Mouse (Mus musculus): ENCODE results near the gene Hcn2. TPM values are rescaled to one million over a fixed set of nuclear protein-coding genes. Genes with fewer than 3 reads are reported as not detected.

Gene Hcn2
- polyA plus RNA-seq, 1 experiment from 2014 or later: 0.05 TPM

- Histone ChIP-seq H3K27ac (replicated peaks) (0 out of 2 replicates have a peak overlapping the region, but pooled peaks have one; percentile 13), H3K4me1 (peaks cover 48% of the 10 kb centered on the region), H3K4me3 (0 out of 2 replicates have a peak overlapping the region, but pooled peaks have one; percentile 5), H3K27me3 (ENCODE audit: low read depth, poor library complexity, severe bottlenecking) (peaks cover 71% of the 10 kb centered on the region), H3K36me3 (no peaks in the 10 kb centered on the region), H3K9me3 (replicated peaks) (peaks cover 7% of the 10 kb centered on the region)
- WGBS: 28% methylated on average over 15 of the region's 15 CpGs
- no peak for DNase-seq (ENCODE audit: low spot score)
These were observed 61.6 kb downstream of the Hcn2 start for GRCm38 (mm10) chr10:79778006-79778405.

GRCm38 (mm10) chr10:79779193-79779592, 62.8 kb downstream of the Hcn2 start:
- Histone ChIP-seq H3K27ac (replicated peaks) (no peak overlapping the region), H3K27me3 (ENCODE audit: low read depth, poor library complexity, severe bottlenecking) (peaks cover 80% of the 10 kb centered on the region)

GRCm38 (mm10) chr10:79779784-79780663, 63.6 kb downstream of the Hcn2 start:
- H3K27me3 ChIP-seq (ENCODE audit: low read depth, poor library complexity, severe bottlenecking): peaks cover 88% of the 10 kb centered on the region
- DNase-seq (ENCODE audit: low spot score): peak; percentile 97
- WGBS: 2% methylated on average over 55 of the region's 55 CpGs
- H3K36me3 ChIP-seq: no peaks in the 10 kb centered on the region
- H3K4me3 ChIP-seq: peak overlapping the region; percentile 56
- H3K4me1 ChIP-seq: peaks cover 51% of the 10 kb centered on the region
- H3K9me3 ChIP-seq (replicated peaks): peaks cover 5% of the 10 kb centered on the region
- peak overlapping the region; percentile 46; the same call in 1 of the 2 replicates for H3K27ac ChIP-seq (replicated peaks)

More at GRCm38 (mm10) chr10:79779193-79779592, 62.8 kb downstream of the Hcn2 start:
- H3K36me3 ChIP-seq: no peaks in the 10 kb centered on the region
- peaks cover 48% of the 10 kb centered on the region for H3K4me1 ChIP-seq
- peaks cover 7% of the 10 kb centered on the region for H3K9me3 ChIP-seq (replicated peaks)
- DNase-seq (ENCODE audit: low spot score): no peak
- H3K4me3 ChIP-seq: peak overlapping the region; percentile 56; the same call in 1 of the 2 replicates
- WGBS: 19% methylated on average over 2 of the region's 2 CpGs

- H3K4me1 ChIP-seq: peaks cover 51% of the 10 kb centered on the region
- under 1% methylated on average over 13 of the region's 13 CpGs for WGBS
- peak overlapping the region; percentile 56 for H3K4me3 ChIP-seq
- no peaks in the 10 kb centered on the region for H3K36me3 ChIP-seq
- H3K9me3 ChIP-seq (replicated peaks): no peaks in the 10 kb centered on the region; the same call in 1 of the 2 replicates
- peaks cover 91% of the 10 kb centered on the region for H3K27me3 ChIP-seq (ENCODE audit: low read depth, poor library complexity, severe bottlenecking)
- DNase-seq (ENCODE audit: low spot score): no peak
- peak overlapping the region; percentile 46; the same call in 1 of the 2 replicates for H3K27ac ChIP-seq (replicated peaks)
These were observed 64.2 kb downstream of the Hcn2 start for GRCm38 (mm10) chr10:79780664-79781015.

GRCm38 (mm10) chr10:79781139-79781538, 64.7 kb downstream of the Hcn2 start:
- no peak for DNase-seq (ENCODE audit: low spot score)

GRCm38 (mm10) chr10:79781956-79782355, 65.5 kb downstream of the Hcn2 start:
- Histone ChIP-seq H3K9me3 (replicated peaks) (no peaks in the 10 kb centered on the region), H3K27me3 (ENCODE audit: low read depth, poor library complexity, severe bottlenecking) (peaks cover 78% of the 10 kb centered on the region), H3K36me3 (no peaks in the 10 kb centered on the region), H3K4me3 (no peak overlapping the region), H3K4me1 (peaks cover 49% of the 10 kb centered on the region), H3K27ac (replicated peaks) (no peak overlapping the region)
- DNase-seq (ENCODE audit: low spot score): no peak
- 62% methylated on average over 5 of the region's 5 CpGs for WGBS

More at GRCm38 (mm10) chr10:79781139-79781538, 64.7 kb downstream of the Hcn2 start:
- WGBS: 33% methylated on average over 21 of the region's 21 CpGs
- Histone ChIP-seq H3K9me3 (replicated peaks) (no peaks in the 10 kb centered on the region), H3K4me1 (peaks cover 51% of the 10 kb centered on the region), H3K27ac (replicated peaks) (no peak overlapping the region), H3K4me3 (peak overlapping the region; percentile 56), H3K27me3 (ENCODE audit: low read depth, poor library complexity, severe bottlenecking) (peaks cover 86% of the 10 kb centered on the region), H3K36me3 (no peaks in the 10 kb centered on the region)

GRCm38 (mm10) chr10:79783050-79783449, 66.6 kb downstream of the Hcn2 start:
- Histone ChIP-seq H3K9me3 (replicated peaks) (no peaks in the 10 kb centered on the region), H3K27me3 (ENCODE audit: low read depth, poor library complexity, severe bottlenecking) (peaks cover 73% of the 10 kb centered on the region), H3K27ac (replicated peaks) (no peak overlapping the region), H3K4me1 (peaks cover 38% of the 10 kb centered on the region), H3K4me3 (no peak overlapping the region), H3K36me3 (no peaks in the 10 kb centered on the region)
- WGBS: 69% methylated on average over 7 of the region's 7 CpGs
- no peak for DNase-seq (ENCODE audit: low spot score)

- no peak overlapping the region for H3K4me3 ChIP-seq
- H3K27ac ChIP-seq (replicated peaks): no peak overlapping the region
- H3K9me3 ChIP-seq (replicated peaks): no peaks in the 10 kb centered on the region
- DNase-seq (ENCODE audit: low spot score): peak; percentile 58
- H3K36me3 ChIP-seq: no peaks in the 10 kb centered on the region
- 36% methylated on average over 27 of the region's 27 CpGs for WGBS
- H3K27me3 ChIP-seq (ENCODE audit: low read depth, poor library complexity, severe bottlenecking): peaks cover 62% of the 10 kb centered on the region
- peaks cover 28% of the 10 kb centered on the region for H3K4me1 ChIP-seq
These were observed 67.7 kb downstream of the Hcn2 start for GRCm38 (mm10) chr10:79783920-79784800.

Other genes starting within 250 kb of the Hcn2 start
- not detected in 2 replicates for gene Vmn2r83, start 247.9 kb upstream of the Hcn2 start, polyA plus RNA-seq (2016; fragmentation: Nextera tagmentation; extraction: Ambion mirVana)
- gene Plpp2, start 182.8 kb upstream of the Hcn2 start, polyA plus RNA-seq (2016; fragmentation: Nextera tagmentation; extraction: Ambion mirVana): 19.8 and 23.6 TPM in 2 replicates
- gene Mier2, start 161.4 kb upstream of the Hcn2 start, polyA plus RNA-seq (2016; fragmentation: Nextera tagmentation; extraction: Ambion mirVana): 69.9 and 72.8 TPM in 2 replicates
- gene Theg, start 129.3 kb upstream of the Hcn2 start, polyA plus RNA-seq (2016; fragmentation: Nextera tagmentation; extraction: Ambion mirVana): not detected in 2 replicates
- 0.06 and 0.11 TPM in 2 replicates for gene C2cd4c, start 102.6 kb upstream of the Hcn2 start, polyA plus RNA-seq (2016; fragmentation: Nextera tagmentation; extraction: Ambion mirVana)
- 18.5 and 20.1 TPM in 2 replicates for gene Shc2, start 78.7 kb upstream of the Hcn2 start, polyA plus RNA-seq (2016; fragmentation: Nextera tagmentation; extraction: Ambion mirVana)
- not detected in 2 replicates for gene Odf3l2, start 70.9 kb upstream of the Hcn2 start, polyA plus RNA-seq (2016; fragmentation: Nextera tagmentation; extraction: Ambion mirVana)
- gene Madcam1, start 52.1 kb upstream of the Hcn2 start, polyA plus RNA-seq (2016; fragmentation: Nextera tagmentation; extraction: Ambion mirVana): 0.89 and 1.1 TPM in 2 replicates
- 68.3 and 74.9 TPM in 2 replicates for gene Tpgs1, start 47.3 kb upstream of the Hcn2 start, polyA plus RNA-seq (2016; fragmentation: Nextera tagmentation; extraction: Ambion mirVana)
- 223 and 270 TPM in 2 replicates for gene Cdc34, start 34.4 kb upstream of the Hcn2 start, polyA plus RNA-seq (2016; fragmentation: Nextera tagmentation; extraction: Ambion mirVana)
- gene Gzmm, start 27.6 kb upstream of the Hcn2 start, polyA plus RNA-seq (2016; fragmentation: Nextera tagmentation; extraction: Ambion mirVana): 0.98 and 1.0 TPM in 2 replicates
- gene Bsg, start 12.1 kb upstream of the Hcn2 start, polyA plus RNA-seq (2016; fragmentation: Nextera tagmentation; extraction: Ambion mirVana): 607 and 655 TPM in 2 replicates
- gene Polrmt, start 29.9 kb downstream of the Hcn2 start, polyA plus RNA-seq (2016; fragmentation: Nextera tagmentation; extraction: Ambion mirVana): 48.6 and 51.7 TPM in 2 replicates
- 0.27 and 0.42 TPM in 2 replicates for gene Fgf22, start 38.4 kb downstream of the Hcn2 start, polyA plus RNA-seq (2016; fragmentation: Nextera tagmentation; extraction: Ambion mirVana)
- 109 and 118 TPM in 2 replicates for gene Rnf126, start 50.3 kb downstream of the Hcn2 start, polyA plus RNA-seq (2016; fragmentation: Nextera tagmentation; extraction: Ambion mirVana)
- gene Fstl3, start 60.6 kb downstream of the Hcn2 start, polyA plus RNA-seq (2016; fragmentation: Nextera tagmentation; extraction: Ambion mirVana): 1.1 and 1.8 TPM in 2 replicates
- gene Prss57, start 74.3 kb downstream of the Hcn2 start, polyA plus RNA-seq (2016; fragmentation: Nextera tagmentation; extraction: Ambion mirVana): 0.05 TPM in 1 of 2 replicates, not detected in the other
- gene Palm, start 76.9 kb downstream of the Hcn2 start, polyA plus RNA-seq (2016; fragmentation: Nextera tagmentation; extraction: Ambion mirVana): 130 and 153 TPM in 2 replicates
- 0.46 and 0.67 TPM in 2 replicates for gene Misp, start 104.4 kb downstream of the Hcn2 start, polyA plus RNA-seq (2016; fragmentation: Nextera tagmentation; extraction: Ambion mirVana)
- 296 and 334 TPM in 2 replicates for gene Ptbp1, start 137.8 kb downstream of the Hcn2 start, polyA plus RNA-seq (2016; fragmentation: Nextera tagmentation; extraction: Ambion mirVana)
- 8.0 and 13.5 TPM in 2 replicates for gene Prtn3, start 157.8 kb downstream of the Hcn2 start, polyA plus RNA-seq (2016; fragmentation: Nextera tagmentation; extraction: Ambion mirVana)
- gene Plppr3, start 158.0 kb downstream of the Hcn2 start, polyA plus RNA-seq (2016; fragmentation: Nextera tagmentation; extraction: Ambion mirVana): 110 and 169 TPM in 2 replicates
- gene Elane, start 169.6 kb downstream of the Hcn2 start, polyA plus RNA-seq (2016; fragmentation: Nextera tagmentation; extraction: Ambion mirVana): 0.16 and 0.46 TPM in 2 replicates
- not detected in 2 replicates for gene Cfd, start 174.2 kb downstream of the Hcn2 start, polyA plus RNA-seq (2016; fragmentation: Nextera tagmentation; extraction: Ambion mirVana)
- gene Med16, start 192.3 kb downstream of the Hcn2 start, polyA plus RNA-seq (2016; fragmentation: Nextera tagmentation; extraction: Ambion mirVana): 69.8 and 70.8 TPM in 2 replicates
- gene Gm26602, start 194.2 kb downstream of the Hcn2 start, polyA plus RNA-seq (2016; fragmentation: Nextera tagmentation; extraction: Ambion mirVana): 2.0 and 5.5 TPM in 2 replicates
- gene Kiss1r, start 200.3 kb downstream of the Hcn2 start, polyA plus RNA-seq (2016; fragmentation: Nextera tagmentation; extraction: Ambion mirVana): 1.0 and 1.2 TPM in 2 replicates
- 126 and 154 TPM in 2 replicates for gene R3hdm4, start 204.6 kb downstream of the Hcn2 start, polyA plus RNA-seq (2016; fragmentation: Nextera tagmentation; extraction: Ambion mirVana)
- 12.5 and 13.4 TPM in 2 replicates for gene Arid3a, start 210.4 kb downstream of the Hcn2 start, polyA plus RNA-seq (2016; fragmentation: Nextera tagmentation; extraction: Ambion mirVana)
- 136 and 155 TPM in 2 replicates for gene Wdr18, start 243.5 kb downstream of the Hcn2 start, polyA plus RNA-seq (2016; fragmentation: Nextera tagmentation; extraction: Ambion mirVana)